Mouse (Mus musculus) C2C12 (cell line): ENCODE data around the gene Gm20388.

Experiments used
- CTCF ChIP-seq: IDR thresholded peaks from one replicate; pipeline ENCODE4 v1.5.1; 2011; ENCODE audit not compliant: control insufficient read depth, insufficient read depth, insufficient read length
- FOSL1 ChIP-seq: IDR thresholded peaks from one replicate; pipeline ENCODE4 v1.8.0; 2011; ENCODE audit warnings: mild to moderate bottlenecking, low read length; ENCODE audit not compliant: poor library complexity, insufficient read depth, severe bottlenecking
- MAX ChIP-seq: IDR thresholded peaks from one replicate; pipeline ENCODE4 v1.6.1; 2011; ENCODE audit warnings: mild to moderate bottlenecking, control low read depth
- MYOD1 ChIP-seq: IDR thresholded peaks from one replicate; pipeline ENCODE4 v1.6.1; 2011; ENCODE audit warnings: low read depth; ENCODE audit not compliant: control insufficient read depth, insufficient read length
- USF1 ChIP-seq: IDR thresholded peaks from one replicate; pipeline ENCODE4 v1.6.1; 2011; ENCODE audit warnings: low read depth, mild to moderate bottlenecking, control low read depth, moderate library complexity

DNA sequence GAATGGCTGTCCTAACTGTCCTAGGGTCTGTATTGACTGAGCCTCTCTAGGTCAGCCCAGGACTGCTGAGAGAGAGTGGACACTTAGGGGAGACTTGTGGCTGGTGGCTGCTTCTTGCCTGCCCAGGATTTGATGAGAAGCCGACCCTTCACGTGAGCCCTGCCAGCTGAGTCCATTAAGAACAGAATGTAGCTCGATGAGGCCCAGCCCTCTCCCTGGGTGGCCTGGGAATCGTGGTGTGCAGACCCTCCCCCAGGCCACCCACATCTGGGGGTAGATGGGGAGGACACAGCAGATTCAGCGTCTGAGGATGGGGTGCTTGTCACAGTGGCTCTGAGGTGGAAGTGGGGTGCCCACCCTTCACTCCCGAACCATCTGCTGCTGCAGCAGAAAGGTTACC lies 1001.8 kb downstream of the Gm20388 start:
- no peak for TF ChIP-seq CTCF
- TF ChIP-seq FOSL1 = no peak
- TF ChIP-seq USF1 = no peak
- no peak for TF ChIP-seq MAX
- TF ChIP-seq MYOD1 = no peak
